Comparison of ENCODE assay signal across 8 mouse cellular contexts in genomic region chr5:120706541-120706940, GRCm38 (mm10). TPM values are rescaled to one million over a fixed set of nuclear protein-coding genes. Genes with fewer than 3 reads are reported as not detected.
DNase-seq lines count a peak whose midpoint lies in the region; ATAC-seq and TF ChIP-seq lines count a peak whose summit lies in the region.

No protein-coding gene starts in this region.

- no peak overlapping the region for H3K4me3 ChIP-seq in cerebellum, adult 2 months (replicated peaks; ENCODE audit: insufficient read depth, low read depth, low read length)
- H3K4me3 ChIP-seq in forebrain, embryonic 15.5 days = peak overlapping the region; percentile 16
- peak overlapping the region; percentile 25 for H3K4me3 ChIP-seq in midbrain, embryonic 16.5 days (ENCODE audit: low read depth, low read length)

- ATAC-seq in forebrain, embryonic 15.5 days (replicated peaks) = no peak
- ATAC-seq in midbrain, embryonic 16.5 days = no peak

- peak; percentile 67 for DNase-seq in left cerebral cortex, postnatal 4 days
- no peak for DNase-seq in left cerebral cortex, postnatal 36 days (ENCODE audit: low spot score in 2 of 2)
- DNase-seq in cerebellum, adult 2 months = peak; percentile 52 to 71
- DNase-seq in thymus, postnatal 25 days = no peak
- no peak for DNase-seq in left cerebral cortex, adult 18-20 months (ENCODE audit: low spot score in 2 of 2)
- no peak for DNase-seq in MN1 (ENCODE audit: low spot score)

- peak overlapping the region; percentile 3; the same call in 1 of the 2 replicates for H3K9ac ChIP-seq in forebrain, embryonic 15.5 days (replicated peaks)
- H3K9ac ChIP-seq in midbrain, embryonic 16.5 days (ENCODE audit: low read depth, low read length) = peak overlapping the region; percentile 15; the same call in 1 of the 2 replicates

- H3K4me2 ChIP-seq in forebrain, embryonic 15.5 days (replicated peaks) = peak overlapping the region; percentile 41
- H3K4me2 ChIP-seq in midbrain, embryonic 16.5 days (ENCODE audit: low read length) = peak overlapping the region; percentile 95

- WGBS in cerebellum, adult 2 months = 7% methylated on average over 16 of the region's 16 CpGs
- WGBS in forebrain, embryonic 15.5 days = 3% methylated on average over 16 of the region's 16 CpGs
- WGBS in midbrain, embryonic 16.5 days = 2% methylated on average over 16 of the region's 16 CpGs

- no peak for TF ChIP-seq POLR2A in cerebellum, adult 2 months (IDR thresholded peaks at IDR 0.05; ENCODE audit: borderline replicate concordance, insufficient read depth, low read length)

- H3K27ac ChIP-seq in cerebellum, adult 2 months (ENCODE audit: insufficient read depth, low read length) = no peak overlapping the region
- 0 out of 2 replicates have a peak overlapping the region, but pooled peaks have one; percentile 14 for H3K27ac ChIP-seq in forebrain, embryonic 15.5 days (replicated peaks)
- no peak overlapping the region for H3K27ac ChIP-seq in midbrain, embryonic 16.5 days (ENCODE audit: low read length)

- intact Hi-C loops in left cerebral cortex, postnatal 4 days (cut with DNase I) = no loop called here
- intact Hi-C loops in left cerebral cortex, postnatal 36 days (cut with DNase I) = no loop called here

- peaks cover 49% of the 10 kb centered on the region for H3K4me1 ChIP-seq in cerebellum, adult 2 months (ENCODE audit: control insufficient read depth, insufficient read depth, low read length)
- peaks cover 77% of the 10 kb centered on the region for H3K4me1 ChIP-seq in forebrain, embryonic 15.5 days
- H3K4me1 ChIP-seq in midbrain, embryonic 16.5 days (ENCODE audit: control insufficient read depth, insufficient read depth, low read length) = peaks cover 47% of the 10 kb centered on the region

- H3K27me3 ChIP-seq in cerebellum, adult 2 months (ENCODE audit: control insufficient read depth, insufficient read depth, low read length) = no peaks in the 10 kb centered on the region
- H3K27me3 ChIP-seq in forebrain, embryonic 15.5 days = no peaks in the 10 kb centered on the region
- H3K27me3 ChIP-seq in midbrain, embryonic 16.5 days (ENCODE audit: control insufficient read depth, insufficient read depth, low read depth, low read length) = no peaks in the 10 kb centered on the region

- H3K9me3 ChIP-seq in forebrain, embryonic 15.5 days = no peaks in the 10 kb centered on the region
- H3K9me3 ChIP-seq in midbrain, embryonic 16.5 days (replicated peaks; ENCODE audit: control insufficient read depth, low read length, poor library complexity, severe bottlenecking) = no peaks in the 10 kb centered on the region

- no peak for TF ChIP-seq CTCF in cerebellum, adult 2 months (IDR thresholded peaks at IDR 0.05; ENCODE audit: borderline replicate concordance, insufficient read depth, low read depth, low read length)

- no peaks in the 10 kb centered on the region for H3K36me3 ChIP-seq in forebrain, embryonic 15.5 days
- H3K36me3 ChIP-seq in midbrain, embryonic 16.5 days (ENCODE audit: control insufficient read depth, insufficient read depth, low read length) = no peaks in the 10 kb centered on the region

RNA-seq across cellular contexts. Expression of gene Dtx1, which starts 5.2 kb away (rescaled TPM):
- 100 to 1,000 TPM; 122 to 124 TPM for total RNA-seq in left cerebral cortex, postnatal 4 days (2021)
- total RNA-seq in left cerebral cortex, postnatal 36 days (2021) = 10 to 100 TPM; 67.3 to 71.3 TPM
- polyA plus RNA-seq in cerebellum, adult 2 months (2012; rRNA removed) = 123 and 127 TPM in 2 replicates
- polyA plus RNA-seq in forebrain, embryonic 15.5 days (2015; fragmentation: Nextera tagmentation; extraction: Ambion mirVana) = 48.2 and 52.8 TPM in 2 replicates
- polyA plus RNA-seq in midbrain, embryonic 16.5 days (2015; fragmentation: Nextera tagmentation; extraction: Ambion mirVana) = 49.6 and 50.2 TPM in 2 replicates
- total RNA-seq in left cerebral cortex, adult 18-20 months (2021) = 10 to 100 TPM; 73.1 to 78.8 TPM

RNA-seq across cellular contexts. Expression of gene Oas2, which starts 43.1 kb away (rescaled TPM):
- not detected for total RNA-seq in left cerebral cortex, postnatal 4 days (2021)
- under 1 TPM in 1 of 2 experiments, not detected in 1; 0.23 TPM for total RNA-seq in left cerebral cortex, postnatal 36 days (2021)
- polyA plus RNA-seq in cerebellum, adult 2 months (2012; rRNA removed) = 0.41 and 0.80 TPM in 2 replicates
- 0.08 and 0.14 TPM in 2 replicates for polyA plus RNA-seq in forebrain, embryonic 15.5 days (2015; fragmentation: Nextera tagmentation; extraction: Ambion mirVana)
- polyA plus RNA-seq in midbrain, embryonic 16.5 days (2015; fragmentation: Nextera tagmentation; extraction: Ambion mirVana) = 0.14 and 0.26 TPM in 2 replicates
- under 1 TPM in 1 of 2 experiments, not detected in 1; 0.26 TPM for total RNA-seq in left cerebral cortex, adult 18-20 months (2021)

RNA-seq across cellular contexts. Expression of gene Rasal1, which starts 57.9 kb away (rescaled TPM):
- 10 to 100 TPM; 42.2 to 54.6 TPM for total RNA-seq in left cerebral cortex, postnatal 4 days (2021)
- 10 to 100 TPM; 90.0 to 92.7 TPM for total RNA-seq in left cerebral cortex, postnatal 36 days (2021)
- polyA plus RNA-seq in cerebellum, adult 2 months (2012; rRNA removed) = 24.7 and 30.5 TPM in 2 replicates
- 2.7 and 4.2 TPM in 2 replicates for polyA plus RNA-seq in forebrain, embryonic 15.5 days (2015; fragmentation: Nextera tagmentation; extraction: Ambion mirVana)
- polyA plus RNA-seq in midbrain, embryonic 16.5 days (2015; fragmentation: Nextera tagmentation; extraction: Ambion mirVana) = 2.4 and 4.9 TPM in 2 replicates
- total RNA-seq in left cerebral cortex, adult 18-20 months (2021) = 10 to 100 TPM; 70.5 to 83.0 TPM

Comparison
In these comparisons a context has a peak if more than half of its experiments do, and no peak if none do; other contexts are left out.
1. DNase-seq: peak in left cerebral cortex, postnatal 4 days (single experiment) and cerebellum, adult 2 months (2 of 2); none in left cerebral cortex, postnatal 36 days (0 of 2), thymus, postnatal 25 days (single experiment), left cerebral cortex, adult 18-20 months (0 of 2) and MN1 (single experiment).